Mouse (Mus musculus): Measurements from ENCODE around the gene Asic2.

DNA sequence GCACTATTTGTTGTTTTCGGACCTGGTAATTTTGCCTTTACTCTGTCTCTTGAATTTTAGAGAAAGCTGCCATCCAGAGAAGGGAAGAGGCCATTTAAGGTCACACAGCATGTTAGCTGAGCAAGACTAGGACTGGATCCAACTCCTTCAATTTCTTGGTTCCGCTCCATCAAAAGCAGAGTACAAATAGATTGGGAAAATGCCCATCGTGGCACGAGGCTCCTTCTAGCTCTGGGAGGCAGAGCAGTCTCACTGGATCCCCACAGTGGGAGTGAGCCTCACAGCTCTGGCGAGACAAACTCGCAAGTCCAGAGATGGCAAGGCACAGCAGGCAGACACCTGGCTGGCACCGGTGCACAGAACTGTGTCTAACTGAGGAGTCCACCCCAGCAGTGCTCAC lies 188.4 kb downstream of the Asic2 start:
- TF ChIP-seq CTCF (conservative IDR thresholded peaks at IDR 0.05; ENCODE audit: low read length) (no peak), POU5F1 (IDR thresholded peaks at IDR 0.05; ENCODE audit: borderline replicate concordance, low read length) (no peak), NANOG (IDR thresholded peaks at IDR 0.05; ENCODE audit: borderline replicate concordance, low read length) (no peak)

Measured in E14TG2a.4 (cell line).